Mouse (Mus musculus): ENCODE measurements at regions not wholly inside any gene's neighbourhood (a gene's known extent, or its start where the extent isn't known, plus 50 kb on each side); places are given as distances from the start of the nearest gene placed in this dataset.

GRCm38 (mm10) chr3:81368642-81369041, 332.4 kb downstream of the Pdgfc start:
- 81% methylated on average over 2 of the region's 2 CpGs for WGBS
- Histone ChIP-seq H3K4me2 (ENCODE audit: low read length) (no peak overlapping the region), H3K4me3 (replicated peaks; ENCODE audit: low read length) (no peak overlapping the region), H3K4me1 (replicated peaks; ENCODE audit: control insufficient read depth, insufficient read depth, low read length) (no peaks in the 10 kb centered on the region), H3K9me3 (ENCODE audit: control insufficient read depth, low read length) (no peaks in the 10 kb centered on the region), H3K36me3 (ENCODE audit: control insufficient read depth, insufficient read depth) (no peaks in the 10 kb centered on the region), H3K9ac (replicated peaks; ENCODE audit: low read depth, low read length) (no peak overlapping the region), H3K27me3 (replicated peaks; ENCODE audit: control insufficient read depth, insufficient read depth, low read length) (no peaks in the 10 kb centered on the region), H3K27ac (ENCODE audit: low read length) (no peak overlapping the region)
- no peak for ATAC-seq

- no peak overlapping the region for H3K4me2 ChIP-seq (ENCODE audit: low read length)
- no peaks in the 10 kb centered on the region for H3K27me3 ChIP-seq (replicated peaks; ENCODE audit: control insufficient read depth, insufficient read depth, low read length)
- H3K4me3 ChIP-seq (replicated peaks; ENCODE audit: low read length): no peak overlapping the region
- H3K27ac ChIP-seq (ENCODE audit: low read length): no peak overlapping the region
- H3K4me1 ChIP-seq (replicated peaks; ENCODE audit: control insufficient read depth, insufficient read depth, low read length): no peaks in the 10 kb centered on the region
- H3K9me3 ChIP-seq (ENCODE audit: control insufficient read depth, low read length): no peaks in the 10 kb centered on the region
- H3K36me3 ChIP-seq (ENCODE audit: control insufficient read depth, insufficient read depth): no peaks in the 10 kb centered on the region
- H3K9ac ChIP-seq (replicated peaks; ENCODE audit: low read depth, low read length): no peak overlapping the region
- no peak for ATAC-seq
Measured at GRCm38 (mm10) chr3:81369742-81370141, 333.5 kb downstream of the Pdgfc start.

- no peak overlapping the region for H3K9ac ChIP-seq (replicated peaks; ENCODE audit: low read depth, low read length)
- no peak for ATAC-seq
- H3K27ac ChIP-seq (ENCODE audit: low read length): no peak overlapping the region
- no peaks in the 10 kb centered on the region for H3K36me3 ChIP-seq (ENCODE audit: control insufficient read depth, insufficient read depth)
- 89% methylated on average over 2 of the region's 2 CpGs for WGBS
- no peaks in the 10 kb centered on the region for H3K4me1 ChIP-seq (replicated peaks; ENCODE audit: control insufficient read depth, insufficient read depth, low read length)
- H3K27me3 ChIP-seq (replicated peaks; ENCODE audit: control insufficient read depth, insufficient read depth, low read length): no peaks in the 10 kb centered on the region
- no peaks in the 10 kb centered on the region for H3K9me3 ChIP-seq (ENCODE audit: control insufficient read depth, low read length)
- no peak overlapping the region for H3K4me2 ChIP-seq (ENCODE audit: low read length)
- H3K4me3 ChIP-seq (replicated peaks; ENCODE audit: low read length): no peak overlapping the region
Measured at GRCm38 (mm10) chr3:81375990-81376389, 339.8 kb downstream of the Pdgfc start.

GRCm38 (mm10) chr3:81377466-81377865, 341.2 kb downstream of the Pdgfc start:
- Histone ChIP-seq H3K9me3 (ENCODE audit: control insufficient read depth, low read length) (no peaks in the 10 kb centered on the region), H3K4me3 (replicated peaks; ENCODE audit: low read length) (no peak overlapping the region), H3K27me3 (replicated peaks; ENCODE audit: control insufficient read depth, insufficient read depth, low read length) (no peaks in the 10 kb centered on the region), H3K4me1 (replicated peaks; ENCODE audit: control insufficient read depth, insufficient read depth, low read length) (no peaks in the 10 kb centered on the region), H3K9ac (replicated peaks; ENCODE audit: low read depth, low read length) (no peak overlapping the region), H3K36me3 (ENCODE audit: control insufficient read depth, insufficient read depth) (no peaks in the 10 kb centered on the region), H3K27ac (ENCODE audit: low read length) (no peak overlapping the region), H3K4me2 (ENCODE audit: low read length) (no peak overlapping the region)
- ATAC-seq: no peak
- 76% methylated on average over 3 of the region's 3 CpGs for WGBS

GRCm38 (mm10) chr3:81379362-81379761, 343.1 kb downstream of the Pdgfc start:
- H3K36me3 ChIP-seq (ENCODE audit: control insufficient read depth, insufficient read depth): no peaks in the 10 kb centered on the region
- H3K27ac ChIP-seq (ENCODE audit: low read length): no peak overlapping the region
- H3K9me3 ChIP-seq (ENCODE audit: control insufficient read depth, low read length): no peaks in the 10 kb centered on the region
- H3K4me3 ChIP-seq (replicated peaks; ENCODE audit: low read length): no peak overlapping the region
- ATAC-seq: no peak
- no peaks in the 10 kb centered on the region for H3K4me1 ChIP-seq (replicated peaks; ENCODE audit: control insufficient read depth, insufficient read depth, low read length)
- 90% methylated on average over 1 of the region's 1 CpGs for WGBS
- no peak overlapping the region for H3K9ac ChIP-seq (replicated peaks; ENCODE audit: low read depth, low read length)
- no peaks in the 10 kb centered on the region for H3K27me3 ChIP-seq (replicated peaks; ENCODE audit: control insufficient read depth, insufficient read depth, low read length)
- no peak overlapping the region for H3K4me2 ChIP-seq (ENCODE audit: low read length)

- 90% methylated on average over 14 of the region's 14 CpGs for WGBS
- ATAC-seq: no peak
Measured at GRCm38 (mm10) chr3:81386931-81387330, 350.7 kb downstream of the Pdgfc start.

GRCm38 (mm10) chr3:81387634-81388033, 351.4 kb downstream of the Pdgfc start:
- WGBS: 85% methylated on average over 4 of the region's 4 CpGs
- H3K9me3 ChIP-seq (ENCODE audit: control insufficient read depth, low read length): no peaks in the 10 kb centered on the region
- no peaks in the 10 kb centered on the region for H3K36me3 ChIP-seq (ENCODE audit: control insufficient read depth, insufficient read depth)
- no peak overlapping the region for H3K9ac ChIP-seq (replicated peaks; ENCODE audit: low read depth, low read length)
- H3K27me3 ChIP-seq (replicated peaks; ENCODE audit: control insufficient read depth, insufficient read depth, low read length): no peaks in the 10 kb centered on the region
- H3K4me1 ChIP-seq (replicated peaks; ENCODE audit: control insufficient read depth, insufficient read depth, low read length): no peaks in the 10 kb centered on the region
- ATAC-seq: no peak
- H3K4me2 ChIP-seq (ENCODE audit: low read length): no peak overlapping the region
- H3K4me3 ChIP-seq (replicated peaks; ENCODE audit: low read length): no peak overlapping the region
- H3K27ac ChIP-seq (ENCODE audit: low read length): no peak overlapping the region

More at GRCm38 (mm10) chr3:81386931-81387330, 350.7 kb downstream of the Pdgfc start:
- Histone ChIP-seq H3K36me3 (ENCODE audit: control insufficient read depth, insufficient read depth) (no peaks in the 10 kb centered on the region), H3K9me3 (ENCODE audit: control insufficient read depth, low read length) (no peaks in the 10 kb centered on the region), H3K4me3 (replicated peaks; ENCODE audit: low read length) (no peak overlapping the region), H3K4me1 (replicated peaks; ENCODE audit: control insufficient read depth, insufficient read depth, low read length) (no peaks in the 10 kb centered on the region), H3K27ac (ENCODE audit: low read length) (no peak overlapping the region), H3K4me2 (ENCODE audit: low read length) (no peak overlapping the region), H3K27me3 (replicated peaks; ENCODE audit: control insufficient read depth, insufficient read depth, low read length) (no peaks in the 10 kb centered on the region), H3K9ac (replicated peaks; ENCODE audit: low read depth, low read length) (no peak overlapping the region)

- H3K36me3 ChIP-seq (ENCODE audit: control insufficient read depth, insufficient read depth): no peaks in the 10 kb centered on the region
- no peak for ATAC-seq
- H3K27ac ChIP-seq (ENCODE audit: low read length): no peak overlapping the region
- H3K27me3 ChIP-seq (replicated peaks; ENCODE audit: control insufficient read depth, insufficient read depth, low read length): no peaks in the 10 kb centered on the region
- no peak overlapping the region for H3K4me2 ChIP-seq (ENCODE audit: low read length)
- no peaks in the 10 kb centered on the region for H3K9me3 ChIP-seq (ENCODE audit: control insufficient read depth, low read length)
- WGBS: 78% methylated on average over 1 of the region's 1 CpGs
- H3K9ac ChIP-seq (replicated peaks; ENCODE audit: low read depth, low read length): no peak overlapping the region
- no peaks in the 10 kb centered on the region for H3K4me1 ChIP-seq (replicated peaks; ENCODE audit: control insufficient read depth, insufficient read depth, low read length)
- H3K4me3 ChIP-seq (replicated peaks; ENCODE audit: low read length): no peak overlapping the region
Measured at GRCm38 (mm10) chr3:81397212-81397611, 361.0 kb downstream of the Pdgfc start.

- no peak for ATAC-seq
- H3K9ac ChIP-seq (replicated peaks; ENCODE audit: low read depth, low read length): no peak overlapping the region
- no peak overlapping the region for H3K27ac ChIP-seq (ENCODE audit: low read length)
- no peaks in the 10 kb centered on the region for H3K27me3 ChIP-seq (replicated peaks; ENCODE audit: control insufficient read depth, insufficient read depth, low read length)
- H3K4me1 ChIP-seq (replicated peaks; ENCODE audit: control insufficient read depth, insufficient read depth, low read length): no peaks in the 10 kb centered on the region
- WGBS: 93% methylated on average over 1 of the region's 1 CpGs
- no peaks in the 10 kb centered on the region for H3K9me3 ChIP-seq (ENCODE audit: control insufficient read depth, low read length)
- H3K36me3 ChIP-seq (ENCODE audit: control insufficient read depth, insufficient read depth): no peaks in the 10 kb centered on the region
- H3K4me2 ChIP-seq (ENCODE audit: low read length): no peak overlapping the region
- H3K4me3 ChIP-seq (replicated peaks; ENCODE audit: low read length): no peak overlapping the region
Measured at GRCm38 (mm10) chr3:81401028-81401427, 364.8 kb downstream of the Pdgfc start.

- H3K4me2 ChIP-seq (ENCODE audit: low read length): no peak overlapping the region
- H3K27me3 ChIP-seq (replicated peaks; ENCODE audit: control insufficient read depth, insufficient read depth, low read length): no peaks in the 10 kb centered on the region
- H3K4me3 ChIP-seq (replicated peaks; ENCODE audit: low read length): no peak overlapping the region
- 0 out of 2 replicates have a peak, but pooled peaks cover 2% of the 10 kb centered on the region for H3K4me1 ChIP-seq (replicated peaks; ENCODE audit: control insufficient read depth, insufficient read depth, low read length)
- 0% methylated on average over 1 of the region's 1 CpGs for WGBS
- no peaks in the 10 kb centered on the region for H3K36me3 ChIP-seq (ENCODE audit: control insufficient read depth, insufficient read depth)
- H3K9me3 ChIP-seq (ENCODE audit: control insufficient read depth, low read length): no peaks in the 10 kb centered on the region
- H3K27ac ChIP-seq (ENCODE audit: low read length): no peak overlapping the region
- peak; percentile 52; the same call in 1 of the 2 replicates for ATAC-seq
- H3K9ac ChIP-seq (replicated peaks; ENCODE audit: low read depth, low read length): no peak overlapping the region
Measured at GRCm38 (mm10) chr3:81408914-81409313, 372.7 kb downstream of the Pdgfc start.
